Mouse (Mus musculus) spleen, postnatal 36 days (tissue): ENCODE data around the gene Kctd4.
A peak's percentile ranks its signal among the peaks of the same experiment; 100 is the strongest.
"Not testable (repeated sequence)": the region's sequence is repeated elsewhere in the genome, so short reads cannot be mapped to it uniquely, and the experiment has no call there.

Experiments used
- DNase-seq, 2 experiments: peaks; one replicate each; pipeline ENCODE4 v3.0.0; 2022; ENCODE audit warnings: low spot score in 2 of 2, mixed read lengths in 1 of 2

Gene Kctd4

DNA sequence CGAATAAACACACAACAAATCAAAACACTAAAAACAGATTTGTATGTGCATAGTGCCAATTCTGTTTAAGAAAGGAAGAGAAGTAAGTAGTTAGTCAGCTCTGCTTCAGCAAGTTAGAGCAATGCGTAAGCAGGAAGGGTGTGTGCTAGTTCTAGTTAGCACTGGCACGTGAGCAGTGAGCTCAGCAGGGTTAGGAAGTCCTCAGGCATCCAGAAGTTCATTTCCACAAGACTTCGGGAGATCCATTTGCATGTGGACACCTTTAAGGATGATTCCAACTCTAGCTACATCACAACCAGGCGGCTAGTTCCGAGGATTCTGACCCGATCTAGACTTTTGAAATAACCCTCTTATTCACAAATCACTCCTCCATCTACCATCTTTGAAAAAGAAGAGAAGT, at the start of gene Kctd4:
TSS of gene Kctd4 (plus strand) at position 244 of the 400 bp plus-strand sequence.
- DNase-seq = no peak

DNA sequence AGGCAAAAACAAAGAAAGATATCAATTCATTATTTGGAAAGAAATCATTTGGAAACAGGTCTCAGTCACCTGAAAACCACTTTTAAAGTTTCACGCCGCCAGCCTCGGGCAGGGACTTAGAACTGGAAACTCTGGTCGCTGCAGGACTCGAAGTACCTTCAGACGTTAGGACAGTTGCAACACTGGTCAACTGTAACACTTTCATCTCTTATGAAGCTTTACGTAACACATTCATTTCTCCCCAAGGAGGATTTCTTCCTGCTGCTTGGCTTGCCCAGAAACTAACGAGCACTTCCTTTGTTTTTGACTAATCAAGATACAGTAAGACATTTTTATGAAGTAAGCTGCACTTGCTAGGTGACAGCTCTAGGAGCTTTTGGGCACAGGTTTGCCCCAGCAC, 47.9 kb upstream of the Kctd4 start:
- no peak for DNase-seq

DNA sequence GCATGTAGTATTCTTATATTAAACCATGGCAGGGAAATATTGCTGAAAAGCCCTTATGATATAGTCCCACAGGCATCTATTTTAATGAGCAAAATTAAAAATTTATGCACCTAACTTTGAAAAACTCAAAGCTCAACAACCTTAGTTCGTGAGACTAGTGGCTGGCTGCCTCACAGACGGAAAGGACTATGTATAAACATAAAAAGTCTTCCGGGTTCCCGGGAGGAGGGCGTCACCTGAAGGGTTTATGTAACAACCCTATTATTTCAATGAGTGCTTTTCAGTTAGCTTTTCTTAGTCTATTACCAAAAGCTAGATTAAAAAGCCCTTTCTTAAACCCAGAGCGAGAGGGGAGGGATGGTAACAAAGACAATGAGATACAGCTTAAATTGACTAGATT, 42.8 kb upstream of the Kctd4 start:
- DNase-seq = no peak

DNA sequence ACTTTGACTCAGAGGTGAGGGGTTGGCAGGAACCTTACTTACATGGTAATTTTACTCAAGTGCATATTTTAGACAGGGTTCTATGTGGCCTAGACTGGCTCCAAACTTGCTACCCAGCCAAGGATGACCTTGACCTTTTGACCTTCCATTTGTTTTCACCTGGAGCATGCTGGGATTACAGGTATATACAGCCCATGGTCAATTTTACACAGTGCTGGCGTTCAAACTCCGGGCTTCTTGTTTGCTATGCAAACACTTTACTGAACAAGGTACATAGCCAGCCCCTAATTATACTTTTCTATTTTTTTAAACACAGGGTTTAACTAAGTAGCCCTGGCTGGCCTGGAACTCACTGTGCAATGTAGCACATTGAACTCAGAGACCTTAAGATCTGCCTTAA, 42.1 kb upstream of the Kctd4 start:
- no peak for DNase-seq

DNA sequence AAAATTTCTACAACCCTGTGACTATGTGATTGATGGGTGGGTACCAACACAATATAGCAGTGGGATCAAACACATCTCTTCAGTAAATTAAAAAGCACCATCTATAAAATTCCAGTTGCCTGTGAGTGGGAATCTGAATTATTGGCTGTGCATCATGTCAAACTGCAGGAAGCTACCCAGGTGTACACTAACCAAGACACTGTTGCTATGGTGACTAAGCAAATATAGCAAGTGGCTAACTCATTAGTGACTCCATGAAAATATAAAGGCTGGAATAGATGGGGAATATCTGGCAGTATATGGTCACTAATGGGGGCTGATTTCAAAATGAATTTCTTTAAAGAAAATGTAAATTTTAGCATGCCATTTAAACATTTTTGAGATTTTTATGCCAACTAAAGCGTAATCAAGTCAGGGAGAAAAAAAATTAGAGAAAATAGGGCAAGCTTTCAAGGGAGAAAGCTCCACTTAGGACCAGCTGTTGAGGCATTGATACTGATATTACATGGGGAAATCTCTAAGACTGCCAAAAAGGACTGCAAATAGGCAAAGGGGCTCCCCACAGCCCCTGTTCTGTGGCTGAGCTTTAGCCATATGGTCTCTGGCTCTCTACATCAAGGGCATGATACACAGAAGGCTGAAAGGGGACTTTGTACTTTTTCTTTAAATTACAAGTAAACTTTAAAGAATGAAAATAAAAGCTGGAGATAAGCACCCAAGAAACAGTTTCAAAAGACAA, 31.3 kb upstream of the Kctd4 start:
- DNase-seq = no peak

DNA sequence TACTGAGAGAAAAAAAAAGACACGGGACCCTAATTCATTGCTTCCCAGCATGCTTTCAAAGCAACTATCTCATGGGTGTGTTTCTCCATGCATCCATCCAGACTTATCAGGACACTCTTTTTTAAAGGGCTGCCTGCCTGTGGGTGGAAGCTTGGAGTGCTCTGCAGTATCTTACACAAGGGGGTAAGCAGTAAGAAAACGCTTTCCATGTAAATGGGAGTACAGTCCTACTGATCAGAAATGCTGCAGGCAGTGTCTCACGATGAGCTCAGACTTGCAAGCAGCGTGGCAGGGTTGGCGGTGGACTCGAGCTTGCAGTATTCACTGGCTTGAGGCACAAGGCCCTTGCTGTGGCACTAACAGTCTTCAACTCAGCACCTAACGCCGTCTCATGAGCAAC, 25.1 kb upstream of the Kctd4 start:
- DNase-seq = not testable (repeated sequence)

DNA sequence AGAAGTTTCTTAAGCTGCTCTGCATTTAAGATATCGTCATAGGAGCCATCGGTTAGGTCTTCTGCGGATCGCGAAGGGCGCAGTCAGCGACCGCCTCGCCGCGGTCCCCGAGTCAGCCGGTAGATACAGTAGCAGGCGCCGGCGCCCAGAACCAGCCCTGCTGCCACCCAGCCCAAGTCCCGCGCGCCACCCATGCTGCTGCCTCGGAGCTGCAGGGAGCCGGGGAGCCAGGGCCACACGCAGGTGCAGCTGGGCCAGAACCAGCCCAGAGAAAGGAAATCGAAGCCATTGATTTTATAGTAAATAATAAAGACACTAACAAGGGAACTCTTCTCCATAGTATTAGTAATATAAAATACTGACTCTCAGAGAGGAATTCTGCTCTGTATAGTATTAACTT, 23.5 kb upstream of the Kctd4 start:
- DNase-seq = peak; percentile 11 to 21

DNA sequence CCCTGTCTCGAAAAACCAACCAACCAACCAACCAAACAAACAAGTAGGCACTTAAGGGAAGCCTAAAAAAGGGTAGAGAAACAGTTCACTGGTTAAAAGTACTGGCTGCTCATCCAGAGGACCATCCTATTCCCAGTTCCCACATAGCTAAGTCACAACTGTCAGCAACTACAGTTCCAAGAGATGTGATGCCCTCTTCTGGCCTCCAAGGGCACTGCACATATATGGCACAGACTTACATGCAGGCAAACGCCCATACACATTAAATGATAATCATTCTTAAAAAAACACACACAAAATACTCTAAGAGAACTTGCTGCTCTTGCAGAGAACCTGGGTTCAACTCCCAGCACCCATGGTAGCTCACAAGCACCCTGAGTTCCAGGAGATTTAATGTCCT, 20.4 kb upstream of the Kctd4 start:
- no peak for DNase-seq

DNA sequence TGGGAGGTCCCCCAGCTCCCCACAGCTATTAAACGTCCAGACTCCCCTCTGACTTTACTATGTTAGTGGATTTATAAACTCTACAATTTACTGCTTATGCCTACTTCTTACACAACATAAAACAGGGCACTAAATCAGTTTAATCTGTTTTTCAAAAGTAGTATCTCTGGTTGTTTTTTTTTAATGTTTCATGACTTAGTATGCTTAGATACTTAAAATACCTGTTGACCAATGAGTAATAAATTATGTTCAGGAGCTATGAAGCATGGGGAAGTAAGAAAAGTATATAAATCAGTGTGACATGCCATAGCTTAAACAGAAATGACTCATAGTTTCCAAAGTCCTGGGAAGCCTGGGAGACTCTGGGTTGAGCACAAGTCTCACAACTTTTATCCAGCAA, 17.1 kb upstream of the Kctd4 start:
- DNase-seq = no peak

DNA sequence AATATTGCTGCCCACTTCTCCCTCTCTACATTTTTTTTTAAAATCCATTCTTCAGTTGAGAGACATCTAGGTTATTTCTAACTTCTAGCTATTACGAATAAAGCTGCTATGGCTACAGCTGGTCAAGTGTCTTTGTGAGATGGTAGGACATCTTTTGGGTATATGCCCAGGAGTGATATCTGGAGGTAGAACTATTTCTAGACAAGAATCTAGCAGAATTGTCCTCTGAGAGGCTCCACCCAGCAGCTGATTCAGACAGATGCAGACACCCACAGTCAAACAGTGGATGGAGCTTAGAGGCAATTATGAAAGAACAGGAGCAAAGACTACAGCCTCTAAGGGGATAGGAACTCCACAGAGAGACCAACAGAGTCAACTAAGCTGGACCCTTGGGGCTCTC, 13.3 kb upstream of the Kctd4 start:
- no peak for DNase-seq

DNA sequence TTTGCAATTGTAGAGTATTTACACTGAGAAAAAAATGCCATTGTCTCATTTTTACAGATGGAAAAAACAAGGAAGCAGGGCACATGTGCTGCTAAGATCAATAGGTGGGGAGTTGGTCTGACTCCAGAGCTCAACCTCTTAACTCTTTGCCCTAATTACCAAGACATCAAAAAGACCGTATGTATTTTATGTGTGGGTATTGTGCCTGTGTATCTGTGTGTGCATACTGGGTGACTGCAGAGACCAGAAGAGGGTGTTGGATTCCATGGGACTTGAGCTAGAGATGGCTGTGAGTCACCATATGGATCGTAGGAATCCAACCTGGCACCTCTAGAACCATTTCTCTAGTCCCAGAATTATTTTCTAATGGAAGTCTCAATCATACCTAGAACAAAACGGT, 12.4 kb upstream of the Kctd4 start:
- no peak for DNase-seq

DNA sequence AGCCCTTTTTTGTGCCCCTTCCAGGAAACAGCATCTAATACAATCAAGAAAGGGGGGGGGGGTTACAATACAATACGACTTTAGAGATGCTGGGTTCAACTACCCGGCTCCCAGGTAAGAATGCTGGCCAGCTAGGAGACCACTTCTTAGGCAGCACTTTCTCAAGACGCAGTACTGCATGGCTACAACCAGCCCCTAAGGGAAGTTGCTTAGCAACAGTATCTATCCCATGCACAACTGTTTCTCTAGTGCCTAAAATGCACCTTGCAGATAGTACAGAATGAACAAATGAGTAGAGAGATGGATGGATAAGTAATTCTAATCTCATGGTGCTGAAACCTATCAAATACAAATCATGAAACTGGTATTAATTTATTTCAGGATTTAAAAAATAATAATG, 7.1 kb upstream of the Kctd4 start:
- DNase-seq = no peak

DNA sequence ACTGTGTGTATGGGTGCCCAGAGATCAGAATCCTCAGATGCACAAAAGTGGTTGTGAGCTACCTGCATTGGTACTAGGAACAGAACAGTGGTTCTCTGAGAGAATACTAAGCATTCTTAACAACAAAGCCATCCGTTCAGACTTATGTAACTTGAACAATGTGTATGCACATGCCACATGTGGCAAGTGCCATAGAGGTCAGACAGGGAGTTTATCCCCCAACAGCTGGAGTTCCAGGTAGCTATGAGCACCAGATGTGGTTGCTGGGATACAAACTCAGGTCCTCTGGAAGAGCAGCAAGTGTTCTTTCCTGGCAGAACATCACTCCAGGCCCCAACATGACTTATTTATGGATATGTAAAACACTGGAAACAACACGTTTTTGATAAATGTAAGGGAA, 1.8 kb upstream of the Kctd4 start:
- DNase-seq = no peak

DNA sequence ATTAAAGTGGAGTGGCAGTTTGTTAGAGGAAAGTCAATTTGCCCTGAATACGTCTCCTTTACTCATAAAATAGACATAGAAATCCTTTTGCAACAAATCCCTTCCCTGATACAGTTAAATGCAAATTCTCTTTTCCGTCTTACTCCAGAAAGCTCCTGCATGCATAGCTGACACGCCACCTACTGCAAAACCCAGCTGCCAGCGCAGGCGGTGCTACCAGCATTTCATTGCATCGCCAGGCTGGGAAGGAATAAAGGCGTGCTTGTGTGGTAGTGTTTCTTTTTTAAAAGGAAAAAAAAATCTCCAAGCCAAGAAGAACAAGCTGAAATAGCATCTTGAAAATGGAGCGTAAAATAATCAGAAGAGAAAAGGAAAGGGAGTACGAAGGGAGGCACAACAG, 7.4 kb downstream of the Kctd4 start:
- DNase-seq = no peak

DNA sequence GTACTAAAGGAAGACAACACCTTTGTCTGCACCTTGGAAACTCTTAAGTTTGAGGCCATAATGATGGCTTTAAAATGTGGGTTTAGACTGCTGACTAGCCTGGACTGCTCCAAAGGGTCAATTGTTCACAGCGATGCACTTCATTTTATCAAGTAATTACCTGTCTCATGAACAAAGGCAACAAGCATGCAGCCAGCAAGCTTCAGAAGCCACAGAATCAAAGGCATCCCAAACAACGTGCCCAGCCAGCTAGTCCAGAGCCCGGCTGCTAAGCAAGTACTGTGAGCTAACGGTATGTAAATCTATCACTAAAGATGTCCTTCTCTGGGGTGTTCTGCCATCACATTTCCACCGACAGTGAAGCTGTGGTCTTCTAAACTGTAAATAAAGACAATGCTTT, 8.4 kb downstream of the Kctd4 start:
- no peak for DNase-seq

DNA sequence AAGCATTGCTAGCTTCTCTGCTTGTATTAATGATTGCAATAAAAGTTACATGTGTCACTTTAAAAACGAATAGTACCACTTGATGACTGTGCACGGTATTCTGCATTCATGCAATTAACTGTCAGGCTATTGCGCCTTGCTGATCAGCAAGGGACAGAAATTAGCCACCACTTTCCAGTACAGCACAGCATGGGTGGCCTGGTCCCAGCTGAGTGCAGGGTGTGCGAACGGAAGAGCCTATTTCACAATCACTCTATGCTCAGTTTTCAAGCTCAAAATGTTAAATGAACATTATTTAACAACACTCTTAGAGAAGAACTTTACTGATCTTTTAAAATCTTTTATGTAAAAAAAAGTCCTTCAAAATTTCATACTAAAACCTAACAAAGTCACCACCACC, 9.2 kb downstream of the Kctd4 start:
- DNase-seq = no peak

DNA sequence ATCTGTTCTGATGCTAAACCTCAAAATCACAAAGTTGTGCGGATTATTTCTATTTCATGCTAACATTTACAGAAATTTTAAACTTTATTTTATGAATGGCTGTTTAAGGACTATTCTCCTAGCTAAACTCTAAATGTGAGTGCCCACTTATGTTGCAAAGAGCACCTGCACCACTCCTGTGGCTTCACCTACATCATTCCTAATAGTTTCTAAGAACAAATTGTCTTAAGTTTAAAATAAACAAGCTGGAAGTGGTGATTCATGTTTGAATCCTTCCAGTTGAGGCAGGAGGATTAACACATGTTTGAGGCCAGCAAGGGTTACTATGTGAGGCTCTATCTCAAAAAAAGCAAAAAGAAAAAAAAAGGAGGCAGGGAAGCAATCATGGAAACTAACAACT, 9.6 kb downstream of the Kctd4 start:
- DNase-seq = no peak

DNA sequence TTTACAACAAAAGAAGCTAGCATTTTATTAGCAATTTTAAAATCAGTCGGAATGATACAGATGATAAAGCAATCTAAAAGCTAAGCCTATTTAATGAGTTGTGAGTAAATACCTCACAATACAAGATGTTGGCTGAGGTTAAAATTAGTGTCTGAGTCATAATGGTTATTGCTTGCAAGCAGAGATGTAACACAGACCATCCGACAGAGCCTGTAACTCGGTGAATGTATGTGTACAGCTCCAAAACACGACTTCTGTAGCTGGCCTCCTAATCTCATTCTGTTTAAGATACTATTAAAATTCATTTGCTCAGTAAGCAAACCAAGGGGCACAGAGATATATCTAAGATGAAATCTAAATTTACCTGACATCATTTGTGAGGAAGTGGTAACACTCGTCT, 12.5 kb downstream of the Kctd4 start:
- DNase-seq = no peak

DNA sequence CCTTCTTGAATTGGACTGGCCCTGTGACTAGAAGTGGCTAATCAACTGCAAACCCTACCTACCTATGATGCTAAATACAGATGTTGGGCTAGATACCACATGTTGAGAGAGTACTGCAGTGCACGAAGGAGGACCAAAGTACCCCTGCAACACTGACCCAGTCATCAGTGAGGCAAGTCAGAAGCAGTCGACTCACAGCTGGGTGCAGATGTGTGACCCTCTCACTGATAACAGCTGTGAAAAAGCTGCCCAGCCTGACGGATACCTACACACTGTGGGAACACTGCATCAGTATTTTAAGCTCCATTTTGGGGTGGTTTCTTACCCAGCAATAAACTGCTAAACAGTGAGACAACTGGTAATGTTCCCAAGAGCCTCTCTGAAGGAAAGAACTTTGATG, 21.3 kb downstream of the Kctd4 start:
- DNase-seq = no peak

DNA sequence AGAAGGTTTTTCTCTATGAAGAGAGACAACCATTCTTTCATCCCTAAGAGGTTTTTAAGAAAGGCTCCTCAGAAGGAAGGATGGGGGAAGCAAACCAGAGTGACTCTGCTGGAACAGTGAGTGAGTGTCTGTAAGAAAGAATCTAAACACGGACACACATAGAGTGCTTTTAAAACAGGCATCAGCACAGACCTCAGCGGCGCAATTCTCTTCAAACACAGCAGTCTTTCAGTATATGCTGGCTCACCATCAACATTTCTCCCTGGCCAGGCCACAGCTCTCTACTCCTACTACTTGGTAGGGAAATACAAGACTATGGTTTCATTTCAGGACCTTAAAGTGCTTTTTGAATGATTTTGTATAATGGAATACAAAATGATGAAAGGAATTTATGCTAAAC, 26.4 kb downstream of the Kctd4 start:
- DNase-seq = no peak

DNA sequence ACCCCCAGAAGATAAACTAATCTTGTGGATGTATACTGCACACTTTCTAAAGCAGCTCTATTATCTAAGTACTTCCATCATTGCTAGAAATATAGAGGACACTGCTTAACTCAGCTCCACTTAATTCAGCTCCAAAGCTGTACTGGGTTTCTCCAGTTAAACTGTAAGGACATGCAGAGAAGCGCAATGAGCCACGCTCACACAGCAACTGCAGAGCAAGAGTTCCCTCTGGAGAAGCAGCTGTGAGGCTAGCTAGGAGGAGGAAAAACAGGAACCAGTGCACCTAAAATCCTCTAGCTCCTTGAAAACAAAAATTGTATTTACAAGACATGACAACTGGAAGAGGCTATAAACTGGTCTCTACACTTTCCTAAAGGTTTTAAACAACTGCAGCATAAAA, 29.1 kb downstream of the Kctd4 start:
- no peak for DNase-seq

DNA sequence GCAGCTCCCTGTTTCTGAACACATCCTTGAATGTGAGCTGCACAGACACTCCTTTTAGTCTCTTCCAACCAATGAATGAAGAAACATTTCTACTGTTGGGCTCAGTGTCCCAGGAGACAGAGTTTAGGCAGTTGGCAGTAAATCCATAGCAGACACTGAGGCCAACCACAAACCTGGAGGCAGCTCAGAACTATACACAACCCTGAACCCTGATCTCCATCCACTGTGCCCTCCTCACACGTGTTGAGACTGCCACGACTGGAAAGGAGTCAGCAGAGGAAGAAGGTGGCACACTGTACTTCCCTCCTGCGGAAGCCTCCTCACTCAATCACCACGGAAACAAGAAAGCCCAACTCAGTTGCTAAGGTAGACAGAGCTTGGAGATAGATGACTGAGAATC, 30.3 kb downstream of the Kctd4 start:
- DNase-seq = no peak

DNA sequence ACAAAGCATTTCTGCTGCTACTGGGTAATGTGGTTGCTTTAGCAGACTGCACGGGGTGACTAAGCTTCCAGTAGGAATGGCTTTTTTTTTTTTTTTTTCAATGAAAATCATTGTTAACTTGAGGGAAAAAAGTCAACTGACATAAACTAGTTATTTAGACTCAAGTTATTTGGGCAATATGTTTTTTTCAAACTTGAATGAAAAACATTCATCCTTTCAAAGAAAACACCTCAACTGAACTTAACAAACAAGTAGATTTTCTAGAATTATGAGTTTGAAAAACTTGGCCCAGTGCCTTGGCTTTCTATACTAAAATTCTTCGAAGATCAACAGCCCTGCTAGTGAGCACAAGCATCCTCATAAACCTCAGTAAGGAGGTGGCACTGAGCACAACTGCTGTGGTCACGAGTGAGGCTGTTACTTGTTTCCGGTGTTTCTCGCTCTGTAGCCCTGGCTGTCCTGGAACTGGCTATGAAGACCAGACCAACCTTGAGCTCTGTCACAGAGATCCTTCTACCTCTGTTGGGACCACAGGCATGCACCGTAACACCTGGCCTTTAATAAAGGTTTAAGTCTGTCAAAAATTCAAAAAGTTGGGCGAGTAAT, 32.2 kb downstream of the Kctd4 start:
- peak in 1 of 2 experiments; percentile 4 for DNase-seq

DNA sequence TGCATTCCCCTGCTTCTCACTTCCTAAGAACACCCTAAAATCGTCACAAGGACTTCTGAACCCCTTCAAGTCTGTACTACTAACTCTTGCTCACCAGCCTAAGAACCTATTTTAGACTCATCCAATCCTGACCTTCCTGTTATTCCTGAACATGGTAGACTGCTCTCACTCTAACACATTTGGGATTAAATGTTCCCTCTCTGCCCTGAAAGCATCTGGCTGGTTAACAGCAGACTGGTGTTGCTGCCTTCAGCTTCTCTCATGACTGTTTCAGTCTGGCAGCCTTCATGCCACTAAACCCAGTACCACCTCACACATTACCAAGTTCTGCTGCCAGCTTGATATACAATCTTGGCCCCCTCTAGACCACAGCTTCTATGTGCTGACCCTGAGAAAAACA, 34.4 kb downstream of the Kctd4 start:
- no peak for DNase-seq
